Mouse (Mus musculus): ENCODE measurements at regions not wholly inside any gene's neighbourhood (a gene's known extent, or its start where the extent isn't known, plus 50 kb on each side); places are given as distances from the start of the nearest gene placed in this dataset.

GRCm38 (mm10) chr10:37325514-37326167, 186.9 kb upstream of the Marcks start:
- Histone ChIP-seq H3K4me1 (ENCODE audit: control insufficient read depth, insufficient read depth, low read length) (peaks cover 3% of the 10 kb centered on the region), H3K9ac (ENCODE audit: low read depth, poor library complexity, severe bottlenecking) (no peak overlapping the region), H3K27ac (ENCODE audit: insufficient read depth, low read length) (no peak overlapping the region), H3K4me3 (ENCODE audit: low read depth, low read length) (no peak overlapping the region), H3K9me3 (replicated peaks; ENCODE audit: control insufficient read depth, insufficient read depth, low read length, poor library complexity, severe bottlenecking) (no peaks in the 10 kb centered on the region), H3K27me3 (ENCODE audit: control insufficient read depth, insufficient read depth, low read length, poor library complexity, severe bottlenecking) (no peaks in the 10 kb centered on the region), H3K36me3 (ENCODE audit: control insufficient read depth, insufficient read depth, low read length, poor library complexity, severe bottlenecking) (no peaks in the 10 kb centered on the region)
- no peak for TF ChIP-seq EP300 (IDR thresholded peaks at IDR 0.05; ENCODE audit: insufficient read depth, low read depth, low read length)
- TF ChIP-seq CTCF (IDR thresholded peaks at IDR 0.05; ENCODE audit: low read depth, low read length) = no peak
- TF ChIP-seq POLR2A (IDR thresholded peaks at IDR 0.05; ENCODE audit: insufficient read depth, low read length) = no peak

GRCm38 (mm10) chr10:37323689-37324088, 185.0 kb upstream of the Marcks start:
- H3K9me3 ChIP-seq (replicated peaks; ENCODE audit: control insufficient read depth, insufficient read depth, low read length, poor library complexity, severe bottlenecking) = no peaks in the 10 kb centered on the region
- no peak for TF ChIP-seq EP300 (IDR thresholded peaks at IDR 0.05; ENCODE audit: insufficient read depth, low read depth, low read length)
- no peak for TF ChIP-seq CTCF (IDR thresholded peaks at IDR 0.05; ENCODE audit: low read depth, low read length)
- no peak for TF ChIP-seq POLR2A (IDR thresholded peaks at IDR 0.05; ENCODE audit: insufficient read depth, low read length)
- peaks cover 1% of the 10 kb centered on the region; the same call in 1 of the 2 replicates for H3K27me3 ChIP-seq (ENCODE audit: control insufficient read depth, insufficient read depth, low read length, poor library complexity, severe bottlenecking)
- H3K4me3 ChIP-seq (ENCODE audit: low read depth, low read length) = no peak overlapping the region
- H3K36me3 ChIP-seq (ENCODE audit: control insufficient read depth, insufficient read depth, low read length, poor library complexity, severe bottlenecking) = no peaks in the 10 kb centered on the region
- peaks cover 3% of the 10 kb centered on the region for H3K4me1 ChIP-seq (ENCODE audit: control insufficient read depth, insufficient read depth, low read length)
- H3K27ac ChIP-seq (ENCODE audit: insufficient read depth, low read length) = no peak overlapping the region
- no peak overlapping the region for H3K9ac ChIP-seq (ENCODE audit: low read depth, poor library complexity, severe bottlenecking)

GRCm38 (mm10) chr10:37322809-37323208, 184.1 kb upstream of the Marcks start:
- Histone ChIP-seq H3K36me3 (ENCODE audit: control insufficient read depth, insufficient read depth, low read length, poor library complexity, severe bottlenecking) (no peaks in the 10 kb centered on the region), H3K4me1 (ENCODE audit: control insufficient read depth, insufficient read depth, low read length) (peaks cover 3% of the 10 kb centered on the region), H3K9ac (ENCODE audit: low read depth, poor library complexity, severe bottlenecking) (no peak overlapping the region), H3K27me3 (ENCODE audit: control insufficient read depth, insufficient read depth, low read length, poor library complexity, severe bottlenecking) (peaks cover 1% of the 10 kb centered on the region; the same call in 1 of the 2 replicates), H3K9me3 (replicated peaks; ENCODE audit: control insufficient read depth, insufficient read depth, low read length, poor library complexity, severe bottlenecking) (no peaks in the 10 kb centered on the region), H3K4me3 (ENCODE audit: low read depth, low read length) (no peak overlapping the region), H3K27ac (ENCODE audit: insufficient read depth, low read length) (no peak overlapping the region; the same call in 1 of the 2 replicates)
- TF ChIP-seq EP300 (IDR thresholded peaks at IDR 0.05; ENCODE audit: insufficient read depth, low read depth, low read length) (0 out of 2 replicates have a peak, but pooled peaks have one; percentile 48), CTCF (IDR thresholded peaks at IDR 0.05; ENCODE audit: low read depth, low read length) (no peak), POLR2A (IDR thresholded peaks at IDR 0.05; ENCODE audit: insufficient read depth, low read length) (no peak)

GRCm38 (mm10) chr10:37322310-37322709, 183.6 kb upstream of the Marcks start:
- no peak overlapping the region for H3K9ac ChIP-seq (ENCODE audit: low read depth, poor library complexity, severe bottlenecking)
- H3K9me3 ChIP-seq (replicated peaks; ENCODE audit: control insufficient read depth, insufficient read depth, low read length, poor library complexity, severe bottlenecking) = no peaks in the 10 kb centered on the region
- no peak overlapping the region for H3K4me3 ChIP-seq (ENCODE audit: low read depth, low read length)
- H3K27me3 ChIP-seq (ENCODE audit: control insufficient read depth, insufficient read depth, low read length, poor library complexity, severe bottlenecking) = peaks cover 1% of the 10 kb centered on the region; the same call in 1 of the 2 replicates
- H3K4me1 ChIP-seq (ENCODE audit: control insufficient read depth, insufficient read depth, low read length) = peaks cover 3% of the 10 kb centered on the region
- no peak overlapping the region for H3K27ac ChIP-seq (ENCODE audit: insufficient read depth, low read length)
- H3K36me3 ChIP-seq (ENCODE audit: control insufficient read depth, insufficient read depth, low read length, poor library complexity, severe bottlenecking) = no peaks in the 10 kb centered on the region
- TF ChIP-seq CTCF (IDR thresholded peaks at IDR 0.05; ENCODE audit: low read depth, low read length) = no peak
- no peak for TF ChIP-seq POLR2A (IDR thresholded peaks at IDR 0.05; ENCODE audit: insufficient read depth, low read length)
- TF ChIP-seq EP300 (IDR thresholded peaks at IDR 0.05; ENCODE audit: insufficient read depth, low read depth, low read length) = no peak

- Histone ChIP-seq H3K4me3 (ENCODE audit: low read depth, low read length) (no peak overlapping the region), H3K27me3 (ENCODE audit: control insufficient read depth, insufficient read depth, low read length, poor library complexity, severe bottlenecking) (peaks cover 1% of the 10 kb centered on the region; the same call in 1 of the 2 replicates), H3K4me1 (ENCODE audit: control insufficient read depth, insufficient read depth, low read length) (peaks cover 3% of the 10 kb centered on the region), H3K9ac (ENCODE audit: low read depth, poor library complexity, severe bottlenecking) (no peak overlapping the region), H3K9me3 (replicated peaks; ENCODE audit: control insufficient read depth, insufficient read depth, low read length, poor library complexity, severe bottlenecking) (no peaks in the 10 kb centered on the region), H3K36me3 (ENCODE audit: control insufficient read depth, insufficient read depth, low read length, poor library complexity, severe bottlenecking) (no peaks in the 10 kb centered on the region), H3K27ac (ENCODE audit: insufficient read depth, low read length) (no peak overlapping the region)
- TF ChIP-seq EP300 (IDR thresholded peaks at IDR 0.05; ENCODE audit: insufficient read depth, low read depth, low read length) (no peak), CTCF (IDR thresholded peaks at IDR 0.05; ENCODE audit: low read depth, low read length) (no peak), POLR2A (IDR thresholded peaks at IDR 0.05; ENCODE audit: insufficient read depth, low read length) (no peak)
Measured at GRCm38 (mm10) chr10:37321171-37321570, 182.5 kb upstream of the Marcks start.

- TF ChIP-seq CTCF (IDR thresholded peaks at IDR 0.05; ENCODE audit: low read depth, low read length) (no peak), POLR2A (IDR thresholded peaks at IDR 0.05; ENCODE audit: insufficient read depth, low read length) (no peak), EP300 (IDR thresholded peaks at IDR 0.05; ENCODE audit: insufficient read depth, low read depth, low read length) (no peak)
- H3K4me1 ChIP-seq (ENCODE audit: control insufficient read depth, insufficient read depth, low read length) = peaks cover 3% of the 10 kb centered on the region
- H3K9me3 ChIP-seq (replicated peaks; ENCODE audit: control insufficient read depth, insufficient read depth, low read length, poor library complexity, severe bottlenecking) = no peaks in the 10 kb centered on the region
- no peak overlapping the region for H3K9ac ChIP-seq (ENCODE audit: low read depth, poor library complexity, severe bottlenecking)
- no peaks in the 10 kb centered on the region for H3K36me3 ChIP-seq (ENCODE audit: control insufficient read depth, insufficient read depth, low read length, poor library complexity, severe bottlenecking)
- H3K4me3 ChIP-seq (ENCODE audit: low read depth, low read length) = no peak overlapping the region
- H3K27ac ChIP-seq (ENCODE audit: insufficient read depth, low read length) = no peak overlapping the region
- peaks cover 1% of the 10 kb centered on the region; the same call in 1 of the 2 replicates for H3K27me3 ChIP-seq (ENCODE audit: control insufficient read depth, insufficient read depth, low read length, poor library complexity, severe bottlenecking)
Measured at GRCm38 (mm10) chr10:37319746-37320430, 181.2 kb upstream of the Marcks start.

Data from ES-Bruce4 (cell line).